Mouse (Mus musculus) stomach, embryonic 14.5 days (tissue): ENCODE data around the gene Ltbp2. TPM values are rescaled to one million over a fixed set of nuclear protein-coding genes. Genes with fewer than 3 reads are reported as not detected.

Source experiments
- ATAC-seq: fragments of 200-750 bp; cut with Nextera tagmentation; 2 replicates; pipeline ENCODE4 v1.8.0; 2017; ENCODE audit warnings: low read depth, moderate TSS enrichment; ENCODE audit not compliant: insufficient number of reproducible peaks, insufficient read depth, low FRiP score
- H3K27ac ChIP-seq: fragments of 300-500 bp; sonication (generic); 2 replicates; pipeline ENCODE4 v1.5.1; 2014; ENCODE audit warnings: mild to moderate bottlenecking, low read length, moderate library complexity, mixed read lengths
- H3K27me3 ChIP-seq: fragments of 300-500 bp; sonication (generic); 2 replicates; pipeline ENCODE4 v1.6.1; 2014; ENCODE audit warnings: low read length, control low read depth, mixed read lengths; ENCODE audit not compliant: control insufficient read depth, insufficient read depth
- H3K36me3 ChIP-seq: fragments of 300-500 bp; sonication (generic); 2 replicates; pipeline ENCODE4 v1.6.1; 2014; ENCODE audit warnings: mild to moderate bottlenecking, control low read depth, low read length, moderate library complexity, mixed read lengths; ENCODE audit not compliant: control insufficient read depth, insufficient read depth
- H3K4me1 ChIP-seq: fragments of 300-500 bp; sonication (generic); 2 replicates; pipeline ENCODE4 v1.6.1; 2014; ENCODE audit warnings: low read length, control low read depth, mixed read lengths; ENCODE audit not compliant: control insufficient read depth, insufficient read depth
- H3K4me2 ChIP-seq: fragments of 300-500 bp; sonication (generic); replicated peaks from 2 replicates; pipeline ENCODE4 v1.6.1; 2014; ENCODE audit warnings: low read depth, low read length, control low read depth
- H3K4me3 ChIP-seq: fragments of 300-500 bp; sonication (generic); 2 replicates; pipeline ENCODE4 v1.5.1; 2014; ENCODE audit warnings: low read depth, low read length, control low read depth
- H3K9ac ChIP-seq: fragments of 300-500 bp; sonication (generic); replicated peaks from 2 replicates; pipeline ENCODE4 v1.6.1; 2014; ENCODE audit warnings: low read depth, mild to moderate bottlenecking, control low read depth, low read length, moderate library complexity, mixed read lengths
- H3K9me3 ChIP-seq: fragments of 300-500 bp; sonication (generic); 2 replicates; pipeline ENCODE4 v1.6.1; 2016; ENCODE audit warnings: low read depth, low read length, control low read depth; ENCODE audit not compliant: control insufficient read depth
- WGBS: fragments of 180-500 bp; shearing (Covaris S2); extraction: QIAGEN DNeasy Blood & Tissue Kit; methylation state at CpG from one replicate; pipeline ENCODE4 v1.1.7; 2014; 5-methylcytosine and 5-hydroxymethylcytosine counted together
- polyA plus RNA-seq: library from polyadenylated mRNA; unstranded; fragments of >200 nt; fragmentation: Nextera tagmentation; extraction: Ambion mirVana; gene quantifications from 2 replicates; pipeline ENCODE4 v1.2.1, GENCODE M21; 2014

The Ltbp2 gene
- polyA plus RNA-seq, 1 experiment from 2014 or later = 0.36 TPM

DNA sequence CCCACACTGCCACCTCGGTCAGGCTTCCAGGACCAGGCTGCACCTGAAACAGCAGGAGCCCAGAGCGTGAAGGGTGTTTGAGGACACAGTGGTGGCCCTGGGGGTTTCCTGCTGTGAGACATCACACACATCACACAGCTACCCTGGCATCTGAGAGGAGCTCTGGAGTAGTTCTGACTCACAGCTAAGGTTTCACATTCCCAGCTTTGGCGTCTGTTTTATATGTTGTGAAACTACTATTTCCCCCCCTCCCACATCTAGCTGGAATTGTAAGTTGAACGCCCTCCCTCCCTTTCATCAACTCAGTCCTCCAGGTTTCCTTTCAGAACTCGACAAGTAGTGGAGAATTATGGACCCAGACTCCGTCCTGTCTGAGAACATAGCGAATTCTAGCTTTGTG is 111.6 kb downstream of the Ltbp2 start:
- WGBS = 79% methylated on average over 7 of the region's 7 CpGs
- H3K27ac ChIP-seq = no peak overlapping the region
- no peaks in the 10 kb centered on the region for H3K9me3 ChIP-seq
- ATAC-seq = no peak
- no peak overlapping the region for H3K9ac ChIP-seq
- no peak overlapping the region for H3K4me2 ChIP-seq
- H3K36me3 ChIP-seq = peaks cover 25% of the 10 kb centered on the region
- H3K27me3 ChIP-seq = no peaks in the 10 kb centered on the region
- 0 out of 2 replicates have a peak, but pooled peaks cover 7% of the 10 kb centered on the region for H3K4me1 ChIP-seq
- H3K4me3 ChIP-seq = no peak overlapping the region

DNA sequence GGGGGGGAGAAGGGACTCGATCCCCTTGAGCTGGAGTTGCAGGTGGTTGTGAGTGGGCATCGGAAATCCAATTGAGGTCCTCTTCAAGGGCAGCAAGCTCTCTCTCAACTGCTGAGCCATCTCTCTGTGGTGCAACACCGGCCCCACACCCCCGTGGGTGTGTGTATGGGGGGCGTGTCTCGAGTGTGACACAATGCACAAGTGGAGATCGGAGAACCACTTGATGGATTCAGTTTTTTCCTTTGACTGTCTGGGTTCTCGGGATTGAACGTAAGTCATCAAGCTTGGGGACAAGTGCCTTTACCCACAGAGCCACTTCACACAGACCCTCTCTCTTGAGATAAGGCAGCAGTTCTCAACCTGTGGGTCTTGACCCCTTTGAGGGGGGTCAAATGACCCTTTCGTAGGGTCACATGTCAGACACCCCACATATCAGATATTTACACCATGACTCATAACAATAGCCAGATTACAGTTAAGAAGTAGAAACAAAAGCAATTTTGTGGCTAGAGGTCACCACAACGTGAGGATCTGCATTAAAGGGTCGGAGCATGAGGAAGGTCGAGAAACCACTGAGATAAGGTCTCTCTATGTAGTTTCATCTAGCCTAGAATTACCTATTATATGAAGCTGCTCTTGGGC is 112.6 kb downstream of the Ltbp2 start:
- no peak overlapping the region for H3K4me2 ChIP-seq
- no peaks in the 10 kb centered on the region for H3K9me3 ChIP-seq
- H3K9ac ChIP-seq = no peak overlapping the region
- 0 out of 2 replicates have a peak, but pooled peaks cover 5% of the 10 kb centered on the region for H3K4me1 ChIP-seq
- no peaks in the 10 kb centered on the region for H3K27me3 ChIP-seq
- H3K4me3 ChIP-seq = no peak overlapping the region
- H3K36me3 ChIP-seq = peaks cover 30% of the 10 kb centered on the region
- H3K27ac ChIP-seq = no peak overlapping the region
- WGBS = 84% methylated on average over 13 of the region's 13 CpGs
- ATAC-seq = no peak

DNA sequence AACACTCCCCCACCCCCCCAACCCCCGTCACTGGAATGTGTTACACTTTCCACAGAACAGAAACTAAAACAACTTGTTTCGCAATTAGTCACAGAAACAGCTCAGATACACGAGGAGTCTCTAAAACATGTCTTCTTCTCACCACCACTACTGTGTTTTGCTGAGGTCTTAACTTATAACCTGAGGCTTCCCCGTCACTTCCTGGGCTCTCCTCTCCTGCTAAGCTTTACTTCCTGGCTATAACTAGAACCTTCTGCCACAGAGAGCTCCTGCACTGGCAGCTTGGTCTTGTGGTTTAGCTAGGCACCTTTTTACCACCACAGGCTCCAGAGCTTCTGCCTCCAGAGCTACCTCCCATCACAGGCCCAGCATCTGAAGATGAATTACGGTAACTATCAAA is 113.8 kb downstream of the Ltbp2 start:
- no peak overlapping the region for H3K4me2 ChIP-seq
- no peak overlapping the region for H3K4me3 ChIP-seq
- H3K4me1 ChIP-seq = 0 out of 2 replicates have a peak, but pooled peaks cover 5% of the 10 kb centered on the region
- 86% methylated on average over 5 of the region's 5 CpGs for WGBS
- no peak overlapping the region for H3K9ac ChIP-seq
- H3K27ac ChIP-seq = no peak overlapping the region
- no peaks in the 10 kb centered on the region for H3K27me3 ChIP-seq
- H3K36me3 ChIP-seq = peaks cover 34% of the 10 kb centered on the region
- no peak for ATAC-seq
- H3K9me3 ChIP-seq = no peaks in the 10 kb centered on the region

DNA sequence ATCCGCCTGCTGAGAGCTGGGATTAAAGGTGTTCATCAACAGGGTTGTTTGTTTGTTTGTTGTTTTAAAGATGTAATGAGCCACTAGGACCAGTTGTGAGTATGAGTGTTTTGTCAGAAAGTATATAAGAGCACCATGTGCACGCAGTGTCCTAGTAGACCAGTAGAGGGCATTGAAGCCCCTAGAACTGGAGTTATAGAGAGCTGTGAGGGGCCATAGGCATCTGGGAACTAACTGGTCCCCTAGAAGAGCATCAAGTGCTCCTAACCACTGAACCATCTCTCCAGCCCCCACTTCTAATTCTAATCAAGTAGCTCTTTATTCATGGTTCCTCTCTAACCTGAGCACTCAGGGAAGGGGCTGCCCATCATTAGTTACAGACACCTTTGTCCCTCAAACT is 117.3 kb downstream of the Ltbp2 start:
- no peak for ATAC-seq
- Histone ChIP-seq H3K27me3 (no peaks in the 10 kb centered on the region), H3K4me2 (no peak overlapping the region), H3K4me3 (no peak overlapping the region), H3K4me1 (no peaks in the 10 kb centered on the region), H3K9me3 (no peaks in the 10 kb centered on the region), H3K27ac (no peak overlapping the region), H3K9ac (no peak overlapping the region), H3K36me3 (peaks cover 34% of the 10 kb centered on the region)
- 69% methylated on average over 2 of the region's 2 CpGs for WGBS

DNA sequence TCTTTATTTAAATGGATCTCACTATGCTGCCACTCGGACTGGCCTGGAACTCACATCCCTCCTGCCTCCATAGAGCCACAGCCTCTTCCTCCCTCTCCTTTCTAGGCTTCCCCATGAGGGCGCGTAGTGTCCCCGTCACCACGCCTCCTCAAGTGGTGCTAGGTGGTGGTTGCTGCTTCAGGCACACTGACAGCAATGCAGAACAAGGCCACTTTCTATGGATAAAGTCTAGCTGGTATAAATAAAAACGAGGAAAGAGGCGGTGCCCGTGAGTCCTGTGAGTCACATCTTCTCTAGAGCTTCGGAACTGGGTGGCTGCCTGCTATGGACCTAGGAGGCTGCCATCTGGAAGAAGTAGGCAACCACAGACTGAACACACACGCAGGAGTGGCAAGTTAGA is 120.3 kb downstream of the Ltbp2 start:
- H3K27me3 ChIP-seq = no peaks in the 10 kb centered on the region
- peaks cover 25% of the 10 kb centered on the region for H3K36me3 ChIP-seq
- no peak overlapping the region for H3K4me2 ChIP-seq
- H3K4me1 ChIP-seq = no peaks in the 10 kb centered on the region
- H3K27ac ChIP-seq = no peak overlapping the region
- H3K9me3 ChIP-seq = no peaks in the 10 kb centered on the region
- WGBS = 93% methylated on average over 10 of the region's 10 CpGs
- H3K9ac ChIP-seq = no peak overlapping the region
- ATAC-seq = no peak
- H3K4me3 ChIP-seq = no peak overlapping the region

DNA sequence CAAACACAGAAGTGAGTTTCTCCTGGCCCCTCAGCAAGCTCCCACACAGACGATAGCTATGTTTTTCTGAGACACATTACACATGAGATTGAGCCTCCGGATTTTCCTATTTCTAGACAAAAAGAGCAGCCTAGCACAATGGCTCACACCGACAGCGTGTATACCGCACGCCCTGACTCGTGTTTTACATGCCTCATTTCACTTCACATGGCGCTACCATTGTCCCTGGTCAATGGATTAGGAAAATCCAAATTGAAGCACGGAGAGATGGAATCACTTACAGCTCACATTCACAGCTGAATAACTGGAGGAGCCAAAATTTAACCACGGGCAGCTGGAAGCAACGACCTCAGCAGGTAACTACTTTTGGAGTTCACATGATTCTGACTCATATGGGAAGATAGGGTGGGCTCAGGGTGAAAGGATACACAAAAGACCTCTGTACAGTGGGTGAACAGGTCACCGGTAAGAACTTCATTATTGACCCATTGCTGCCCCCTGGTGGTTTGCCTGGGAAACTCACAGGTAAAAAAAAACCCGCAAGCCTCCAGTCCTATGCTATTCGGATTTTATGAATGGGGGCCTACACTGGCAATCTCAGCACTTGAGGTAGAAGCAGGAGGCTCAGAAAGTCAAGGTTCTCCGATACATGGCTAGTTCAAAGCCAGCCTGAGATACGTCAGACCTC is 121.2 kb downstream of the Ltbp2 start:
- H3K36me3 ChIP-seq = peaks cover 21% of the 10 kb centered on the region
- ATAC-seq = no peak

DNA sequence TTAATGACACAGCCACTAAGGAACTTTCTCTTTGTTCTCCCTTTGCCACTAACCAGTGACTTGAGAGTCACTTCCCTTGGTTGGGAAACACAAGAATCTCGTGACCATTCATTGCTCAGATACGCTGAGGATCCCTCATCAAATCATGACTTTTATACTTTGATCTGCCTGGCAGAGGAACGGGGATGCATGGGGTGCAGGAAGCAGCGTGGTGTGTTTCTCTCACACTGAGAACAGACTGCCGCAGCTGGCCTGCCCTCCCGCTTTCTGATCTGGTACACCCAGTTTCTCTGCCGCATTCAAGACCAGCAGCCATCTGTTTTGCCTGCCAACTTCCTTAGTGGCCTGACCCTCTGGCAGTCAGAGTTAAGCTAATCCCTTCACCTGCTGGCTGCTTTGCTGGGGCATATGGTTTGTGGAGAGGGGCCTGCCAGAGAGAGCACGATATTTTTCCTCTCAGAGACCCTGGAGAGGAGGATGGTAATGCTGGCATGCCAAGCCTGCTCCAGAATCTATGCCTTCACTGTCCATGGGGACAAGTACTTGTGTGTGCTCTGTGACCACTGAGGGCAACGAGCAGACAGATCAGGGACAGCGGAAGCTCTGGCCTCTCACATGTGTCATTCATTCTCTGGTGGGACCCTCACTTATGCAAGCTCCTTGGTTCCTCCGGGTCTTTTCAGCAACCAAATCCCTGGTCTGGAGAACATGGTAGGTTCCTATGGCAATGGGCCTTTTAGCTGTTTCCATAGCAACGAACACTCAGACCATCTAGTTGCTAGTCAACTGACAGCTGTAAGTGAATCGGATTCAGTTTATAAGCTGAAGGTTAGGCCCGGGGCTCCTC is 124.0 kb downstream of the Ltbp2 start:
- no peak overlapping the region for H3K4me2 ChIP-seq
- no peak for ATAC-seq
- H3K27ac ChIP-seq = no peak overlapping the region
- 44% methylated on average over 14 of the region's 14 CpGs for WGBS
- H3K9ac ChIP-seq = no peak overlapping the region
- peaks cover 12% of the 10 kb centered on the region for H3K36me3 ChIP-seq
- H3K4me1 ChIP-seq = no peaks in the 10 kb centered on the region
- no peaks in the 10 kb centered on the region for H3K27me3 ChIP-seq
- H3K9me3 ChIP-seq = no peaks in the 10 kb centered on the region
- no peak overlapping the region for H3K4me3 ChIP-seq

More for the DNA sequence above, 121.2 kb downstream of the Ltbp2 start:
- H3K27me3 ChIP-seq = no peaks in the 10 kb centered on the region
- WGBS = 67% methylated on average over 16 of the region's 16 CpGs
- H3K4me2 ChIP-seq = no peak overlapping the region
- no peak overlapping the region for H3K9ac ChIP-seq
- H3K4me3 ChIP-seq = no peak overlapping the region
- no peaks in the 10 kb centered on the region for H3K4me1 ChIP-seq
- H3K27ac ChIP-seq = no peak overlapping the region
- H3K9me3 ChIP-seq = no peaks in the 10 kb centered on the region

DNA sequence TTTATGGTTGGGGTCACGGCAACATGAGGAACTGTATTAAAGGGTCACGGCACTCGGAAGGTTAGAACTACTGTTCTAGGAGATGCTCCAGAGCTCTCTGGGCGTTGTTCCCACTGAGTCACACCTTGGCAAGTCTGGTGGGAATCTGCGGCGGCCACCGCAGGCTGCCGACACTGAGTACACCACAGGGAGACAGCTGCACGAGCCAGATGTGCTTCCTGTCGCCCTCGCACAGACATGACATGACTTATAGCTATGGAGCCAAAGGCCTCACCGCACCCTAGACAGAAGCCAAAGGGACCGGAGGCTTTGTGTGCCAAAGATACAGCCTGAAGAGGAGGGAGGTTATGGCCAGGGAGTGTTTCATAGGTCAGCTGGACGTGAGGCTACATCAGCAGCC is 125.7 kb downstream of the Ltbp2 start:
- Histone ChIP-seq H3K4me2 (no peak overlapping the region), H3K27ac (no peak overlapping the region), H3K36me3 (no peaks in the 10 kb centered on the region; the same call in 1 of the 2 replicates), H3K9ac (no peak overlapping the region), H3K4me1 (0 out of 2 replicates have a peak, but pooled peaks cover 3% of the 10 kb centered on the region), H3K27me3 (no peaks in the 10 kb centered on the region), H3K4me3 (no peak overlapping the region), H3K9me3 (no peaks in the 10 kb centered on the region)
- WGBS = 43% methylated on average over 14 of the region's 14 CpGs
- no peak for ATAC-seq
